Mouse (Mus musculus) megakaryocyte, embryonic 14.5 days (primary cell): ENCODE measurements around the gene Nkd1.

ENCODE experiments used
- FLI1 ChIP-seq: IDR thresholded peaks from 2 replicates; pipeline ENCODE4 v1.6.1; 2012; ENCODE audit warnings: low read length, inconsistent platforms, mixed read lengths
- GATA1 ChIP-seq: IDR thresholded peaks from 3 replicates; pipeline ENCODE4 v1.6.1; 2012; ENCODE audit warnings: mixed read lengths, low read length, inconsistent platforms, borderline replicate concordance

DNA sequence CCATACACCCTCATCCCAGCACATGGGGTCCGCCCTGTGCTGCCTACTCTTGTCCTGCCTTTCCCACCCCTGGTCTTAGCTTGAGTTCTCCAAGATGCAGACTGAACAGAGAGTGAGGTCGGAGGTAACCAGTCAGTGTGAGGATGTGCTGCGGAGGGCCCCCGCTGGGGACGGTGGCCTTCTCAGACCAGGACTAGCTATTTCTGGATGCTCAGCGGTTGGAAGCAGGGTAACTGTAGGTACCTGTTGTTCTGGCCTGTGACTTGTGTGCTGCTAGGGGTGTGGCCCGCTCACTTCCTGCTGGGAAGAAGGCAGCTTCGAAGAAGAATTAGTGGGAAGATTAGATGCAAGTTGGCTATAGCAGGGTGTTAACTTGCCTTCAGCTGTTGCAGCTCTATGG lies 87.9 kb downstream of the Nkd1 start:
- no peak for TF ChIP-seq GATA1
- TF ChIP-seq FLI1, result no peak
